Mouse (Mus musculus): ENCODE results near the gene St3gal2. TPM values are rescaled to one million over a fixed set of nuclear protein-coding genes. Genes with fewer than 3 reads are reported as not detected.
"Not testable (repeated sequence)": the region's sequence is repeated elsewhere in the genome, so short reads cannot be mapped to it uniquely, and the experiment has no call there.

St3gal2 gene
- total RNA-seq, 2 experiments from 2014 or later = 84.2 to 88.2 TPM

- no peak for DNase-seq (ENCODE audit: low spot score in 2 of 2)
These were observed 70.3 kb downstream of the St3gal2 start for GRCm38 (mm10) chr8:110990017-110990416.

DNA sequence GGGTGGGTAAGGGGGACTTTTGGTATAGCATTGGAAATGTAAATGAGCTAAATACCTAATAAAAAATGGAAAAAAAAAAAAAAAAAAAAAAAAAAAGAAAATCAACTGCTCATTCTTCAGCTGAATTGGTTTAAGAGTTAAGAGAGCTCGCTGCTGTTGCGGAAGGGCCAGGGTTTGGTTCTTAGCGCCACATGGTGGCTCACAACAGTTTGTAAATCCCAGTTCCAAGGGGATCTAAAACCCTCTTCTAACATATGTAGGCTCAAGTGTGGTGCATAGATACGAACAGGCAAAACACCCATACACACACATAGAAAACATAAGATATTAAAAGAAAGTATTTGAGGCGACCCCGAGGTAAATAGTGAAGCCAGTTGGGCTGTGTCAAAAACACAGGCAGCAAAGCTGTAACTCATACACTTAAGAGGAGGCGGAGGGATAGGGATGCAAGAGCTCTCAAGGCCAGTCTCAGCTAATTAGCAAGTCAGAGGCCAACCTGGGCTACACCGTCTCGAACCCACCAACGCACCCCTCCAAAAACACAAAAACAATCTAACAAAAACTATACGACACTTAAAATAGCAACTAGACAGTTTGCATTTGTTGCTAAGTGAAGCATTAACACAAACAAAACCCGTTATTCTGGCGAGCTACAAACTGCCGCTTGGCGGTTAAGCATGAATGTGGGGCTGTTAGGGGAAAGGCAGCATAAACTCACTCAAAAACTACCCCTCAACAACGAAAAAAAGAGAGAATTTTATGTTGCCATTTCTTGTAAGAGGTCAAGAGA lies 77.1 kb downstream of the St3gal2 start:
- DNase-seq (ENCODE audit: low spot score in 2 of 2) = no peak

GRCm38 (mm10) chr8:110997547-110998531 lies 78.1 kb downstream of the St3gal2 start, which contains the start of gene Ddx19a:
Gene Ddx19a (minus strand): TSS chr8:110997800.
- DNase-seq (ENCODE audit: low spot score in 2 of 2) = peak; percentile 84 to 88

DNA sequence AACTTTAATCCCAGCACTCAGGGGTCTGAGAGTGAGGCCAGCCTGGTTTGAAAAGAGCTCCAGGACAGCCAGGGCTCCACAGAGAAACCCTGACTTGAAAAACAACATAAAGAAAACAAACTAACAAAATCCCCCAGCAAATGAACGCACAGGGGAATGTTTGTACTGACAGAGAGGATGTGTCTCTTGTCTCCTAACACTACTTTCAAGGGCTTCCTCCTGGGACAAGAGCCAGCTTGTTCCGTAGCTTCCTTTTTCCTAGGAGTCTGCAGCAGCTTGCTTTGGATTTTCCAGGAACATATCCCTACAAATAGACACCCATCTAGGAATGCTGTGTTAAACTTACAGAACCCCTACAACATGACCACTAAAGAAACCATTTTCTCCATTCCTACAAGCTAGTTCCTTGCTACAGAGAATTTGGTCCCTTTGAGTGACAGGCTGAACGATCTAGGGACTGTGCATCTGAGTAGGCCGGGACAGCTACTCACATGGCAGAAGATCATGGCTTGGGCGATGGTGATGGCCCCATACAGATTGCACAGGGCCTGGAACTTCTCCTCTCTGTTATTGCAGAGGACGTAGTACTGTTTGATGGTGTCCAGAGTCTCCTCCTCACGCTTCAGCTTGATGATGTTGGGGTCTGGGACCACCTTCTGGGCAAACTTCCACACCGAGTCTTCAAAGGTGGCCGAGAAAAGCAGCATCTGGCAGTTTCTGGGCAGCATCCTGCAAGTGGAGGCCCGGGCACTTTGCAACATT lies 90.7 kb downstream of the St3gal2 start:
- not testable (repeated sequence) for DNase-seq (ENCODE audit: low spot score in 2 of 2)

Small RNA genes within 50 kb of the gene (microRNA-seq; reads per million reads assigned to microRNA genes)
- gene Mir3473d = 0 to 0.22 reads per million in 2 experiments

Other genes with a start within 250 kb of the St3gal2 start
- gene Mtss1l, start 198.4 kb upstream of the St3gal2 start, total RNA-seq (2021) = 100 to 1,000 TPM; 254 to 265 TPM
- 10 to 100 TPM; 50.9 to 52.8 TPM for gene Il34, start 114.0 kb upstream of the St3gal2 start, total RNA-seq (2021)
- 10 to 100 TPM; 49.4 to 52.1 TPM for gene Cog4, start 73.3 kb upstream of the St3gal2 start, total RNA-seq (2021)
- 10 to 100 TPM; 59.8 to 63.9 TPM for gene Sf3b3, start 73.1 kb upstream of the St3gal2 start, total RNA-seq (2021)
- gene Fuk, start 17.4 kb upstream of the St3gal2 start, total RNA-seq (2021) = 10 to 100 TPM; 15.2 to 16.4 TPM
- 10 to 100 TPM; 36.8 to 41.6 TPM for gene Ddx19a, start 77.9 kb downstream of the St3gal2 start, total RNA-seq (2021)
- gene Ddx19b, start 111.8 kb downstream of the St3gal2 start, total RNA-seq (2021) = 10 to 100 TPM; 23.0 to 25.3 TPM
- 100 to 1,000 TPM in 1 of 2 experiments, 10 to 100 TPM in 1; 93.0 to 100 TPM for gene Aars, start 113.2 kb downstream of the St3gal2 start, total RNA-seq (2021)
- gene Exosc6, start 136.4 kb downstream of the St3gal2 start, total RNA-seq (2021) = not detected
- 1 to 10 TPM in 1 of 2 experiments, under 1 TPM in 1; 0.59 to 1.1 TPM for gene Clec18a, start 172.5 kb downstream of the St3gal2 start, total RNA-seq (2021)
- gene Pdpr, start 174.7 kb downstream of the St3gal2 start, total RNA-seq (2021) = 10 to 100 TPM; 30.9 to 34.7 TPM

Data from layer of hippocampus, postnatal 10 days (tissue).